Mouse (Mus musculus) spleen, postnatal 14 days (tissue): ENCODE data around the gene Atf7.
"Not testable (repeated sequence)": the region's sequence is repeated elsewhere in the genome, so short reads cannot be mapped to it uniquely, and the experiment has no call there.

ENCODE experiments used
- DNase-seq, 2 experiments: peaks; one replicate each; pipeline ENCODE4 v3.0.0; 2021 to 2022; ENCODE audit warnings: low spot score in 2 of 2

Atf7 gene

GRCm38 (mm10) chr15:102619486-102619885, 5.8 kb downstream of the Atf7 start:
- no peak for DNase-seq

GRCm38 (mm10) chr15:102617654-102618053, 7.6 kb downstream of the Atf7 start:
- no peak for DNase-seq

DNA sequence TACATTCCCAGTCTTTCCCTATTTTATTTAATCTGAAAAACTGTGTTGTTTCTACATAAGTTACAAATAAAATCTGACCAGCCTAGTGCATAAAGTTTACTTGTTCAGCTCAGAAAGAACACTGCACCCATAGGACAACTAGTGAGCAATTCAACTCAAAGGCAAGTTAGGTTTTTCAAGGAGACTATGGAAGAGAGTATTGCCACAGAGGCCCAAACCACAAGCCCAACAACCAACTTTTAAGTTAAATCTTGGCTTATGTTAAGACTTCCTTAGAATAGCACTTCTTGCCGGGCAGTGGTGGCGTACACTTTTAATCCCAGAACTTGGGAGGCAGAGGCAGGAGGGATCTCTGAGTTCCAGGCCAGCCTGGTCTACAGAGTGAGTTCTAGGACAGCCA, 9.1 kb downstream of the Atf7 start:
- no peak for DNase-seq

DNA sequence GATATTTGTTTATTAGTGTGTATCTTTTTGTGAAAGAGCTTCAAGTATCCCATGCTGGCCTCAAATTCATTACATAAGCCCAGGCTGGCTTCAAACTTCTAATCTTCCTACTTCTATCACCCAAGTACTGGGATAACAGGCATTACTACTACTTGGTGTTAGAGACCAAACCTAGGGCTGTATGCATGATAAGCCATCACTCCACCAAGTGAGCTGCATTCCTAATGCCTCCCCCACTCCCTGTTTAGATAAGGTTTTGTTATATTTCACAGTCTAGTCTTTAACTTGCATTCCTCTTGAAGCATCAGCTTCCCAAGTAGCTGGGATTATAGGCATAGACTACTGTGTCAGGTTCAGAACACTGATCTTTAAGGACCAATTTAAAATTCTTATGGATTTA, 11.0 kb downstream of the Atf7 start:
- DNase-seq: no peak

- no peak for DNase-seq
Observed at GRCm38 (mm10) chr15:102612966-102613365, 12.3 kb downstream of the Atf7 start.

DNA sequence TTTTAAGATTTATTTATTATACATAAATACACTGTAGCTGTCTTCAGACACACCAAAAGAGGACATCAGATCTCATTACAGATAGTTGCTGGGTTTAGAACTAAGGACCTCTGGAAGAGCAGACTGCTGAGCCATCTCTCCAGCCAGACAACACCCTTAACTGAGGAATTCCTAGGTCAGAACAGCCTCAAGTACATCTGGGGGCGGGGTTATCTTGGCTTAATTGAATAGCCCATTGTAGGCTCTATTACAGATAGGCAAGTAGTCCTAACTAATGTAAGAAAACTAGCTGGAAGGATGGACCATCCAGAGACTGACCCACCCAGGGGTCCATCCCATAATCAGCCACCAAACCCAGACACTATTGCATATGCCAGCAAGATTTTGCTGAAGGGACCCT, 16.7 kb downstream of the Atf7 start:
- DNase-seq: not testable (repeated sequence)

DNA sequence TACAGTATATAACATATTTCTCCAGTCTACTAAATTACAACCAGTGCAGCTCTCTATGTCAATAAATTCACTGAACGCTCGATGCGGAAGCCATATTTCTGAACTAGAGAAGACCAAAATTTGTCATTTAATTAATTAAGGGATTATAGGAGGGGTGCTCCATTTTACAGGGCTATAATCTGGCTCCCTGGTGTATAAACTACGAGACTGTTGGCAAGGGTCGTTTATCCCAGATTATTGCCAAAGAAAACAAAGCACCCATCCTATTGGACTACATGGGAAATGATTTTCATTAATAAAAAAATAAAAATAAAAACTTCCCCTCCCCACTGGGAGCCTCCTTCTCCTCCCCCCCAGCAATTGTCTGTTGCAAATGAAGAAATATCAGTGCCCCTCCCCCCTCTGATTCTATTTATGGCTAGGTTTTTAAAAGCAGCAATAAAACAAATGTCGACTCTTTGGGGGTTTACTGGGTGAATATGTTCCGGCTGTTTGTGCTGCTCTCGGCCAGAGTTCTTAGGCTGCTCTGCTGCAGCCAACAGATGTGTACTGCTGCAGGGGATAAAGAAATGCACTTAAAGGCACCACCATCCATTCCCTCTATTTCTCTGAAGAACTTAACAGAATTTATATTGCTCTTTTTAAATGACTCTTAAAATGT, 31.1 kb downstream of the Atf7 start:
- no peak for DNase-seq

GRCm38 (mm10) chr15:102592674-102593073, 32.6 kb downstream of the Atf7 start:
- DNase-seq: no peak

- DNase-seq: no peak
Observed at GRCm38 (mm10) chr15:102590567-102590966, 34.7 kb downstream of the Atf7 start.

DNA sequence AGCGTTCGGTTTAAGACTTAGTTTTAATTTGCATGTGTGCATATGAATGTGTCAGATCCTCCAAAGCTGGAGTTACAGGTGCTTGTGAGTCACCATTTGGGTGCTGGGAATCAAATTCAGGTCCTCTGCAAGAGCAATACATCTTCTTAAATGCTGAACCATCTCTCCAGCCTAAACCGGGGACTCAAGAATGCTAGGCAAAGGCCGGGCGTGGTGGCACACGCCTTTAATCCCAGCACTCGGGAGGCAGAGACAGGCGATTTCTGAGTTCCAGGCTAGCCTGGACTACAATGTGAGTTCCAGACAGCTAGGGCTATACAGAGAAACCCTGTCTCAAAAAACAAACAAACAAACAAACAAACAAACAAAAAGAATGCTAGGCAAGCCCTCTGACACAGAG, 35.4 kb downstream of the Atf7 start:
- DNase-seq: no peak

- no peak for DNase-seq
Observed at GRCm38 (mm10) chr15:102585501-102585900, 39.8 kb downstream of the Atf7 start.

DNA sequence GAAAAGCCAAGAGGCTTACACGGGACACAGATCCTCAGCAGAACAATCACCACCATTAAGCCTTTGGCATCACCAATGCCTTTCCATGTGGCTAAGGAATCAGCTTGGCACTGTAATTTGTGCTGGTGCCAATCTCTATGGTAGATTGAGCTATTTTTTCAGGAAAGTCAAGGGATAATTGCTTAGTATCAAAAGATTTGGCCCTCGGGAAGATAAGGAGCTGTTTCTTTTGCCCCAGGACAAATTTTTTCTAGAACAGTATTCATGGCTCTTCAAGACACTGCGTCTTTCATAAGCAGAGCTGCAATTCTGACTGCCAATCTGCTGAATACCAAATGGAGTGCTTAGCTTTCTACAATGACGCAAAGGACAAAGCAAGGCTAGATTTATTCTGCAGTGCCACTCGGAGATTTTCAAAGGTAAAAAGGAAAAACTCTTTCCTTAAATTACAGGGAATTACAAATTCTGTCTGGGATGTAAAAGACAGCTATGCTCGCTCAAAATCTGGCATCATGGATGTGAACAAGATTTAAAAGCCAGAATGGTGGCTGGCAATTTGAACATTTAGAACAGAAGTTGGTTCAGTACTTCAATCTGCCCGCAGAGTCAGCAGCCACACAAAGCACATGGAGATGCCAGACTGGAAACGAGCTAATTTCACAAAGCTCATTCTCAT, 41.4 kb downstream of the Atf7 start:
- DNase-seq: no peak

GRCm38 (mm10) chr15:102581205-102581604, 44.1 kb downstream of the Atf7 start:
- DNase-seq: no peak

- DNase-seq: no peak
Observed at GRCm38 (mm10) chr15:102578351-102578750, 46.9 kb downstream of the Atf7 start.

- DNase-seq: no peak
Observed at GRCm38 (mm10) chr15:102576972-102577371, 48.3 kb downstream of the Atf7 start.

GRCm38 (mm10) chr15:102572081-102572480, 53.2 kb downstream of the Atf7 start:
- DNase-seq: no peak

DNA sequence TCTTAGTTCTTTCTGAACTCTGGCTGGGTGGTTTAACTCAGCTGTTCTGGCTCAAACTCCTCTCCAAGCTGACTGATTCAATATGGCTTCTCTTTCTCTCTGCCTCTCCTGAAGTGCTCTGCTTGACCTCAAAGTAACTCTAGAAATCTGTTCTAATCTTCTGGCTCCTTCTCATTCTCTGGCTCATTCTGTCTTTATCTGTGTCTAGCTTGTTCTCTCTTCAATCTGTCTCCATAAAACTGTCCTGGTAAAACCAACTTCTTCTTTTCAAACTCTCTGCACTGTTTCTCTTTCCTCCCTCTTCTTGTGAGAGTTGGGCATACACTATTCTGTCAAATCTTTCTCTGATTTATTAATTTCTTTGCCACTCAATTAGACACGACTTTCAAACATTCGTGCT, 57.4 kb downstream of the Atf7 start:
- no peak for DNase-seq

DNA sequence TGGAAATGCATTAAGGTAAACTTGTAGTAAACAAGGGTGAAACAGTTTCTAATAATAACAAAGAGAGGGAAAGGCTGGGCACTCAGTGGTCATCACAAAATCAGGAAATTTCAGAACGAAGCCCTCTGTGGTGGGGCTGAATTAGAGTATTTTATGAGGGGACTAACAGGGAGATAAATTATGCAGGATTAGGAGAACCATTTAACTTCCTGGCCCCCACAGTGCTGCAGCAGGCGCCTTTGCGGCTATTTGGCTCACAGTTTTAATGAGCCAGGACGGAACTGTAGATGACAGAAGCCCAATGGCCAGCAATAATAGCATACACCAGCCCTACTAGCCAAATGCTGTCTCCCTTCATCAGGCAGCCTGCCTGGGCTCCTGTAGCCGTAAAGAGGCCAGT, 61.6 kb downstream of the Atf7 start:
- no peak for DNase-seq

GRCm38 (mm10) chr15:102563061-102563460, 62.2 kb downstream of the Atf7 start:
- no peak for DNase-seq

GRCm38 (mm10) chr15:102562491-102562890, 62.8 kb downstream of the Atf7 start:
- DNase-seq: no peak

- no peak for DNase-seq
Observed at GRCm38 (mm10) chr15:102557580-102557979, 67.7 kb downstream of the Atf7 start.

GRCm38 (mm10) chr15:102555581-102555980, 69.7 kb downstream of the Atf7 start:
- DNase-seq: no peak

DNA sequence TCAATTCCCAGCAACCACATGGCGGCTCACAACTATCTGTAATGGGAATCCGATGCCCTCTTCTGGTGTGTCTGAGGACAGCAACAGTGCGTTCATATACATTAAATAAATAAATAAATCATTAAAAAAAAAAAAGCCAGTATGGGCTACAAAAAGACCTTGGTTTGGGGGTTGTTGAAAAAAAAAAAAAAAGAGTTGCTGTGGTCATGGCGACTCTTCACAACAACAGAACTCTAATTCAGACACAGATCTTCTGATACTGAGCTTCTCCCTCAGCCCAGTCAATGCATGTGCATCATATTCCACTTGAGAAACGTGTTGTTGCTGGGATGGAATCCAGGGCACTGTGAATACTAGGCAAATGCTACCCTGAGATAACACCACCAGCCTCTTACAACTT, 72.7 kb downstream of the Atf7 start:
- no peak for DNase-seq

GRCm38 (mm10) chr15:102547478-102547877, 77.8 kb downstream of the Atf7 start:
- no peak for DNase-seq
